Mouse (Mus musculus) liver, embryonic 14.5 days (tissue): ENCODE results near the gene Oas1h. TPM values are rescaled to one million over a fixed set of nuclear protein-coding genes. Genes with fewer than 3 reads are reported as not detected.
"Not testable (repeated sequence)": the region's sequence is repeated elsewhere in the genome, so short reads cannot be mapped to it uniquely, and the experiment has no call there.

Experiments
- ATAC-seq: fragments of 200-750 bp; cut with Nextera tagmentation; 2 replicates; pipeline ENCODE4 v1.8.0; 2017; ENCODE audit warnings: moderate number of reproducible peaks, mild to moderate bottlenecking, moderate library complexity; ENCODE audit not compliant: insufficient read depth
- DNase-seq, 3 experiments: peaks; one replicate each; pipeline ENCODE4 v3.0.0-alpha.2; 2012 to 2013; ENCODE audit warnings: low read depth in 3 of 3, low spot score in 3 of 3
- H3K27ac ChIP-seq: fragments of 300-500 bp; sonication (generic); 2 replicates; pipeline ENCODE4 v1.5.1; 2014; ENCODE audit warnings: moderate library complexity, mild to moderate bottlenecking, control low read depth, inconsistent platforms
- H3K27me3 ChIP-seq: fragments of 300-500 bp; sonication (generic); 2 replicates; pipeline ENCODE4 v1.6.1; 2014; ENCODE audit warnings: mild to moderate bottlenecking, low read length, moderate library complexity; ENCODE audit not compliant: control insufficient read depth, insufficient read depth
- H3K36me3 ChIP-seq: fragments of 300-500 bp; sonication (generic); replicated peaks from 2 replicates; pipeline ENCODE4 v1.6.1; 2014; ENCODE audit warnings: low read depth; ENCODE audit not compliant: control insufficient read depth, insufficient read depth
- H3K4me1 ChIP-seq, 2 experiments: fragments of 200-500 bp in 1 of 2; fragments of 300-500 bp in 1 of 2; sonication (generic) in 1 of 2; replicated peaks; 2 replicates each; pipeline ENCODE4 v1.6.1; 2012 to 2014; ENCODE audit warnings: antibody characterized with exemption in 1 of 2, inconsistent platforms in 1 of 2, low read length in 1 of 2; ENCODE audit not compliant: control insufficient read depth in 2 of 2, insufficient read depth in 2 of 2
- H3K4me2 ChIP-seq: fragments of 300-500 bp; sonication (generic); 2 replicates; pipeline ENCODE4 v1.6.1; 2014; ENCODE audit warnings: low read depth, mild to moderate bottlenecking, control low read depth, moderate library complexity
- H3K4me3 ChIP-seq, 2 experiments: fragments of 200-500 bp in 1 of 2; fragments of 300-500 bp in 1 of 2; sonication (generic) in 1 of 2; 2 replicates each; pipeline ENCODE4 v1.5.1; 2012 to 2014; ENCODE audit warnings: low read depth in 2 of 2, low read length in 2 of 2, mild to moderate bottlenecking in 2 of 2, control low read depth in 1 of 2, inconsistent platforms in 1 of 2, moderate library complexity in 1 of 2; ENCODE audit not compliant: insufficient read depth in 1 of 2
- H3K9ac ChIP-seq: fragments of 300-500 bp; sonication (generic); replicated peaks from 2 replicates; pipeline ENCODE4 v1.6.1; 2014; ENCODE audit warnings: mild to moderate bottlenecking, control low read depth, moderate library complexity
- H3K9me3 ChIP-seq: fragments of 300-500 bp; sonication (generic); 2 replicates; pipeline ENCODE4 v1.6.1; 2016; ENCODE audit warnings: low read length, mixed read lengths; ENCODE audit not compliant: control insufficient read depth
- CTCF ChIP-seq: IDR thresholded peaks from 2 replicates; pipeline ENCODE4 v1.5.1; 2016; ENCODE audit warnings: antibody characterized with exemption, low read depth, control low read depth
- EP300 ChIP-seq: IDR thresholded peaks from 2 replicates; pipeline ENCODE4 v1.6.1; 2016; ENCODE audit warnings: antibody characterized with exemption, low read depth
- WGBS: fragments of 180-500 bp; shearing (Covaris S2); extraction: QIAGEN DNeasy Blood & Tissue Kit; methylation state at CpG from one replicate; pipeline ENCODE4 v1.1.7; 2014; ENCODE audit not compliant: insufficient replicate concordance; 5-methylcytosine and 5-hydroxymethylcytosine counted together
- polyA plus RNA-seq, 2 experiments: library from polyadenylated mRNA; depleted of rRNA in 1 of 2; stranded (reverse) in 1 of 2; unstranded in 1 of 2; fragments of >200 nt; fragmentation: Nextera tagmentation in 1 of 2; extraction: Ambion mirVana in 1 of 2; gene quantifications; 2 replicates each; pipeline versions ENCODE4 v1.2.1 to v1.2.3; 2012 to 2014

Oas1h gene
- polyA plus RNA-seq, 2 experiments, result not detected

DNA sequence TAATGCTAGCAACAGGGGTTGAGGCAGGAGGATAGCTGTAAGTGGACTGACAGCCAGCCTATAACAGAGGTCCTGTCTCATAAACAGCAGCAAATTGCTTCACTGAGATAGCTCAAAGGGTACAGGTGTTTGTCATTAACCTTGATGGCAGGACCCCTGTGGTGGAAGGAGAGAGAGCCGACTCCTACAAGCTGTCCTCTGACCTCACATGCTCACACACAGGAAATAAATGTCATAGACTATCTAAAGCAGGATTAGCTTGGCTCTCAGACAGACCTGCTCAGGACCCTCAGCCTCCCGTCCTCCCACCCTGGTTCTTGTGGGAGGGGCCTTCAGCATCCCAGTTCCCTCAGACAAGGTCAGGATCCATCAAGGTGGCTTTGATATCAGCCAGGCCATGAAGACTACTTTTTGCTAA, 31.0 kb downstream of the Oas1h start:
- ATAC-seq (no peak), DNase-seq (no peak)
- Histone ChIP-seq H3K9me3 (no peaks in the 10 kb centered on the region), H3K27me3 (no peaks in the 10 kb centered on the region), H3K4me2 (no peak overlapping the region), H3K36me3 (no peaks in the 10 kb centered on the region), H3K4me1 (no peaks in the 10 kb centered on the region), H3K4me3 (no peak overlapping the region), H3K27ac (no peak overlapping the region), H3K9ac (no peak overlapping the region)
- WGBS, result 50% methylated on average over 2 of the region's 2 CpGs
- no peak for TF ChIP-seq CTCF
- TF ChIP-seq EP300, result no peak

DNA sequence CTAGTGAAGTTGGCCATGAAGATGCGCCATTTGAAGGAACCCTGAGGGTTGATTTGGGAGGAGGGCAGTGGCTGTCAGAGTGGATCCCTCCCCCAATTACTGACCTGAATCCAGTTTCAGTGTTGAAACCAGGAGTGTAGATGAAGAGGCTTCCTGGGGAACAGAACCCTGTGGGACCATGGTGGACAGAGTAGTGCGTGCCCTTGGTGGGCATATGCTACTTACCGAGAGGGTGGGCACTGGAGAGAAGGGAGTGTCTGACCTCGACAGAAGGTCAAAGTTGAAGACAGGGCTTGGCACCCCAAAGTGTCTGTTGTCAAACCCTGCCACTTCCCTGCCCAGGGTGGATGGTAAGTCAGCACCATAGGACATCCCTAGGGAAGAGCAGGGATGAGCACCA, 32.6 kb downstream of the Oas1h start:
- 75% methylated on average over 4 of the region's 4 CpGs for WGBS
- H3K4me1 ChIP-seq, result not testable (repeated sequence)

DNA sequence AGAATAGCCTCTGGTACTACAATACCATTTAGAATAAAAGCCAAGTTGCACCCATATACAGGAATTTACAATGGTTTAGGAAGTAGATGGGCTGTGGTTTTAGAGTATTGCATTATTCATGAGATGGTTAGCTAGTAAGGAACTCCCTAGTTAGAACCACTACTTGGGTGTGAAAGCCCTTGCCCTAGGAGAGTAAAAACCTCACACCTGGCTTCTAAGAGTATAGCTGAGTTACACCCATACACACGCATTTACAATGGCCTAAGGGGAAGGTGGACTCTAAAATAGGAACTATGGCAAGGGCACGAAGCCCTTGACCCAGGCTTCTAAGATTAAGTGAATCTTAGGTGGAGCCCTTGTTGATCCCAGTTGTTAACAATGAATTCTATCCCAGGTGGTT, 33.5 kb downstream of the Oas1h start:
- not testable (repeated sequence) for H3K4me1 ChIP-seq, H3K4me2 ChIP-seq, ATAC-seq, DNase-seq, H3K36me3 ChIP-seq, H3K27me3 ChIP-seq, H3K9me3 ChIP-seq, H3K9ac ChIP-seq, H3K4me3 ChIP-seq, H3K27ac ChIP-seq
- 38% methylated on average over 2 of the region's 2 CpGs for WGBS

More for the DNA sequence above, 32.6 kb downstream of the Oas1h start:
- H3K9ac ChIP-seq, H3K27me3 ChIP-seq, ATAC-seq, H3K4me3 ChIP-seq, H3K36me3 ChIP-seq, H3K9me3 ChIP-seq, DNase-seq, H3K4me2 ChIP-seq, H3K27ac ChIP-seq: not testable (repeated sequence)

DNA sequence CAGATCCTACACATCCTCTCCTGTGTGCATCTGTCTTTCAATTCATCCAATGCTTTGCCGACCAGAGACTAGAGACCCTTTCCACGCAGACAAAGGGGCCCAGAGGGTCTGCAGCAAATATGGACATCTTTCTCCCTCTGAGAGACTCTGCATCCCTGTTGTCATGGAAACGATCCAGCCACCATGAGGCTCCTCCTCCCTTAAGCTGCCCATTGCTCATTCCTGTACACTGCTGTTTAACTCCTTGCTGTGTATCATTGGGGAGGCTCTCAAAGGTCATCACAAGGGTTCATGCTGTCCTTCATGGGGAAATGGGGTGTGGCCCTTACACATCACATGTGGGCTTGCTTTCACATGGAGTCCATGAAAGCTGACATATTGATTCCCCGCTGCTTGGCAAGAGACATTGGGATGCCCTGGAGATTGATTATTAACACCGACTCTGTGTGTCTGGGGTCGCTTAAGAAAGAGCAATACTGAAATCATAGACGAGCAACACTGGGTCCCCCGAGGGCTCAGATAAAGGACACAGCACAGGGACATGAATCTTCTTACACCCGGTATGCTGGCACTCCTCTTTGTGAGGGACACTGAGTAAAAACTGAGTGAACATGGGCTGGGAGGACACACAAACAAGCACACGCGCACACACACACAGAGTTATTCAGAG, 34.1 kb downstream of the Oas1h start:
- ATAC-seq, result no peak

DNA sequence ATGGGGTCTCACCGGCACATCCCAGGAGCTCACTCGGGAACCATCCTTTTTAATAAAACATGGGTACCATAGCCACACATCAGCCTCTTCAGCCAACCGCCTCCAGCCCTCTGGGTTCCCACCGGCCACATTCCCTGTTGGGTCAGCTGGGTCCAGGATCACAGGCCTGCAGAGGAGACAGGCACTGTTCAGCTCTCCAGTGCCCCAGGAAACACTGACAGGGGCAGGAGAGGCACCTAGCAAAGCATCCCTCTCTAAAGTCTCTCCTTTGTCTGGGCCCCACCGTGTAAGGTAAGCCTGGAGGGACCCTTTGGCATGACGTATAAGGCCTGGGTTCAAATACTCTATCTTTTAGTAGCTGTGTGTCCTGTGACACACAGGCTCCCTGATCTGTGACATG, 37.1 kb downstream of the Oas1h start:
- TF ChIP-seq EP300 (no peak), CTCF (no peak)
- Histone ChIP-seq H3K4me3 (no peak overlapping the region), H3K4me1 (no peaks in the 10 kb centered on the region), H3K4me2 (no peak overlapping the region), H3K27ac (no peak overlapping the region), H3K27me3 (no peaks in the 10 kb centered on the region), H3K9ac (no peak overlapping the region), H3K9me3 (no peaks in the 10 kb centered on the region), H3K36me3 (no peaks in the 10 kb centered on the region)
- whole genome bisulfite sequencing, result 71% methylated on average over 6 of the region's 6 CpGs
- ATAC-seq (no peak), DNase-seq (no peak)

More for the DNA sequence above, 34.1 kb downstream of the Oas1h start:
- WGBS, result 73% methylated on average over 11 of the region's 11 CpGs
- DNase-seq, result no peak
- H3K4me2 ChIP-seq, result no peak overlapping the region
- no peaks in the 10 kb centered on the region for H3K9me3 ChIP-seq
- H3K36me3 ChIP-seq, result no peaks in the 10 kb centered on the region
- H3K4me1 ChIP-seq, result no peaks in the 10 kb centered on the region
- TF ChIP-seq EP300 (no peak), CTCF (no peak)
- H3K4me3 ChIP-seq, result no peak overlapping the region
- no peak overlapping the region for H3K9ac ChIP-seq
- H3K27me3 ChIP-seq, result no peaks in the 10 kb centered on the region
- H3K27ac ChIP-seq, result no peak overlapping the region
